Mouse (Mus musculus) CH12.LX (cell line): Measurements from ENCODE around the gene Hic1.

Experiments
- CTCF ChIP-seq, 2 experiments: IDR thresholded peaks in 1 of 2; conservative IDR thresholded peaks in 1 of 2; 2 replicates each; pipeline ENCODE4 v1.5.1; 2011 to 2012; ENCODE audit warnings: low read depth in 2 of 2, low read length in 2 of 2, improper control_type of control experiment in 1 of 2, inconsistent platforms in 1 of 2, mild to moderate bottlenecking in 1 of 2, moderate library complexity in 1 of 2
- HCFC1 ChIP-seq: IDR thresholded peaks from 2 replicates; pipeline ENCODE4 v1.6.1; 2012; ENCODE audit warnings: low read depth, mild to moderate bottlenecking, inconsistent platforms, low read length, improper control_type of control experiment
- MAX ChIP-seq: IDR thresholded peaks from 2 replicates; pipeline ENCODE4 v1.6.1; 2011; ENCODE audit warnings: low read length, improper control_type of control experiment
- NELFE ChIP-seq: IDR thresholded peaks from 2 replicates; pipeline ENCODE4 v1.6.1; 2011; ENCODE audit warnings: low read depth, low read length, improper control_type of control experiment
- POLR2A ChIP-seq: IDR thresholded peaks from 2 replicates; pipeline ENCODE4 v1.6.1; 2011; ENCODE audit warnings: low read depth, mild to moderate bottlenecking, improper control_type of control experiment, low read length
- SMC3 ChIP-seq: IDR thresholded peaks from 2 replicates; pipeline ENCODE4 v1.6.1; 2011; ENCODE audit warnings: low read depth, low read length, improper control_type of control experiment
- ZC3H11A ChIP-seq: IDR thresholded peaks from 2 replicates; pipeline ENCODE4 v1.6.1; 2012; ENCODE audit warnings: low read depth, mild to moderate bottlenecking, inconsistent platforms, low read length, improper control_type of control experiment
- ZMIZ1 ChIP-seq: IDR thresholded peaks from 2 replicates; pipeline ENCODE4 v1.6.1; 2012; ENCODE audit warnings: low read depth, mild to moderate bottlenecking, inconsistent platforms, low read length, improper control_type of control experiment

GRCm38 (mm10) chr11:75133951-75134350 lies 35.4 kb downstream of the Hic1 start:
- TF ChIP-seq POLR2A = no peak
- TF ChIP-seq MAX = no peak
- TF ChIP-seq SMC3 = no peak
- no peak for TF ChIP-seq CTCF (conservative IDR thresholded peaks at IDR 0.05 in 1 of 2, IDR thresholded peaks at IDR 0.05 in 1 of 2; ENCODE audit: low read depth in 2 of 2, low read length in 2 of 2)
- TF ChIP-seq HCFC1 = no peak
- TF ChIP-seq NELFE = no peak
- TF ChIP-seq ZMIZ1 = no peak
- no peak for TF ChIP-seq ZC3H11A
